Mouse (Mus musculus) liver, embryonic 12.5 days (tissue): ENCODE measurements around the gene Dusp21. TPM values are rescaled to one million over a fixed set of nuclear protein-coding genes. Genes with fewer than 3 reads are reported as not detected.

Experiments used
- ATAC-seq: fragments of 200-750 bp; cut with Nextera tagmentation; 2 replicates; pipeline ENCODE4 v1.8.0; 2017; ENCODE audit warnings: moderate number of reproducible peaks, mild to moderate bottlenecking, moderate library complexity
- H3K27ac ChIP-seq: fragments of 300-500 bp; sonication (generic); 2 replicates; pipeline ENCODE4 v1.5.1; 2016; ENCODE audit warnings: mild to moderate bottlenecking
- H3K27me3 ChIP-seq: fragments of 300-500 bp; sonication (generic); replicated peaks from 2 replicates; pipeline ENCODE4 v1.6.1; 2016; ENCODE audit warnings: mild to moderate bottlenecking, moderate library complexity
- H3K36me3 ChIP-seq: fragments of 300-500 bp; sonication (generic); 2 replicates; pipeline ENCODE4 v1.6.1; 2016; ENCODE audit warnings: mild to moderate bottlenecking, moderate library complexity
- H3K4me1 ChIP-seq: fragments of 300-500 bp; sonication (generic); 2 replicates; pipeline ENCODE4 v1.6.1; 2016
- H3K4me2 ChIP-seq: fragments of 300-500 bp; sonication (generic); 2 replicates; pipeline ENCODE4 v1.6.1; 2016; ENCODE audit warnings: mild to moderate bottlenecking, moderate library complexity
- H3K4me3 ChIP-seq: fragments of 300-500 bp; sonication (generic); 2 replicates; pipeline ENCODE4 v1.5.1; 2016; ENCODE audit warnings: mild to moderate bottlenecking, moderate library complexity
- H3K9ac ChIP-seq: fragments of 300-500 bp; sonication (generic); 2 replicates; pipeline ENCODE4 v1.6.1; 2016; ENCODE audit warnings: mild to moderate bottlenecking, moderate library complexity
- H3K9me3 ChIP-seq: fragments of 300-500 bp; sonication (generic); replicated peaks from 2 replicates; pipeline ENCODE4 v1.6.1; 2016; ENCODE audit warnings: mild to moderate bottlenecking, moderate library complexity
- WGBS: fragments of 180-500 bp; shearing (Covaris S2); methylation state at CpG from one replicate; pipeline ENCODE4 v1.1.7; 2016; ENCODE audit not compliant: insufficient replicate concordance; 5-methylcytosine and 5-hydroxymethylcytosine counted together
- polyA plus RNA-seq: library from polyadenylated mRNA; unstranded; fragments of >200 nt; fragmentation: Nextera tagmentation; extraction: Ambion mirVana; gene quantifications from 2 replicates; pipeline ENCODE4 v1.2.1, GENCODE M21; 2016

The Dusp21 gene
- not detected in 2 replicates for polyA plus RNA-seq

DNA sequence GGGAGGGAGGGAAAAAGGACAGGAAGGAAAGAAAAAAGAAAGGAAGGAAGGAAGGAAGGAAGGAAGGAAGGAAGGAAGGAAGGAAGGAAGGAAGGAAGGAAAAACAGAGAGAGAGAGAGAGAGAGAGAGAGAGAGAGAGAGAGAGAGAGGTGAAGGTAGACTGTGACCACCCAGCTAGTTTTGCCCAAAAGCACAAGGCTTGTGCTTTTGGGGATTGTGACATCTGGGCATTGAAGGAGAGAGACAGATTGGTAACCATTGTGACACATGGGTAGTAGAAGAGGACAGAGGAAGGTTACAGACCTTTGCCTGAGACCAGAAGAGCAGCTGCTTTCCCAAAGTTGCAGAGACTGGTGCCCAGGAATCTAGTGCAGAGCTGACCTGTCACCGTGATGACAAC is at the start of gene Dusp21:
Gene Dusp21 (plus strand): TSS at position 301 of the 400 bp plus-strand sequence.
- ATAC-seq, result no peak

DNA sequence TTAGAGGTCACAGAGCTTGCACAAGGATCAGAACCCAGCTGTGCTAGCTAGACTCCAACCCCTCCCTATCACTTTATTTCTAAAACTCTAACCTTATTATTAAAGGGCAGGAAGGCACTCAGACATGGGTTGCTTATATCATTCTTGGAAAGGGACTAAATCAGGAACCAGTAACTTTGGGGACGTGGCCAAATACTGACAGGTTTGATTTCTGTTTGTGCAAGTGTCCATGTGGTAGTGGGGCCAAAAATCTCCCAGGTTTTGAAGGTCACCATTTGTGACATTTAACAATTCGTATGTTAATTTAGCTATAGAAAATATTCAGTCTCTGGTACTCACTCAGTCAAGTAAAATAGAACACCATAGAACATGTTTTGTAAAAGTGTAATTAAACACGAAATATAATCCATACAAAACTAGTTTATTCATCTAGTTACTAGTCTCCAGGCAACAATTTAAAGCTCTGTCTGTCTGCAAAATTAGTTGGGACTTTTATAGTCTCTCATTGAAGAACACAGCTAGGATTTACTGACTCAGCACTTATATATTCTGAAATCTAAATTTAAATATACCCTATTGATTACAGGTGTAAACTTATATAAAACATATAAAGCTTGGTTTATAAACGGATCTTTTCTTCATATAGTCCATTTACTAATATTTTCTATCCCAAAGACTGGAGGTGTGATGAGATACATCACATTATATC is 15.2 kb downstream of the Dusp21 start:
- peak overlapping the region; percentile 88; the same call in 1 of the 2 replicates for H3K4me3 ChIP-seq
- peak overlapping the region; percentile 77 for H3K4me2 ChIP-seq

More for the DNA sequence above, at the start of gene Dusp21:
- Histone ChIP-seq H3K9me3 (no peaks in the 10 kb centered on the region), H3K4me1 (no peaks in the 10 kb centered on the region), H3K27ac (no peak within 1 kb of the TSS), H3K9ac (no peak within 1 kb of the TSS), H3K36me3 (no peaks in the 10 kb centered on the region), H3K27me3 (no peaks in the 10 kb centered on the region), H3K4me3 (no peak within 1 kb of the TSS), H3K4me2 (no peak within 1 kb of the TSS)
- WGBS, result 81% methylated on average over 1 of the region's 1 CpGs

GRCm38 (mm10) chrX:18161796-18162191 is 16.1 kb downstream of the Dusp21 start:
- ATAC-seq, result peak; percentile 63
- Histone ChIP-seq H3K36me3 (no peaks in the 10 kb centered on the region), H3K27ac (peak overlapping the region; percentile 80), H3K27me3 (no peaks in the 10 kb centered on the region), H3K9me3 (no peaks in the 10 kb centered on the region), H3K4me2 (peak overlapping the region; percentile 77), H3K4me3 (peak overlapping the region; percentile 88), H3K4me1 (0 out of 2 replicates have a peak, but pooled peaks cover 6% of the 10 kb centered on the region), H3K9ac (peak overlapping the region; percentile 84)
- under 1% methylated on average over 28 of the region's 28 CpGs for WGBS

More for the DNA sequence above, 15.2 kb downstream of the Dusp21 start:
- Histone ChIP-seq H3K27ac (no peak overlapping the region), H3K9ac (no peak overlapping the region), H3K27me3 (no peaks in the 10 kb centered on the region), H3K4me1 (0 out of 2 replicates have a peak, but pooled peaks cover 4% of the 10 kb centered on the region), H3K9me3 (no peaks in the 10 kb centered on the region), H3K36me3 (no peaks in the 10 kb centered on the region)
- ATAC-seq, result no peak
- 53% methylated on average over 4 of the region's 4 CpGs for WGBS

DNA sequence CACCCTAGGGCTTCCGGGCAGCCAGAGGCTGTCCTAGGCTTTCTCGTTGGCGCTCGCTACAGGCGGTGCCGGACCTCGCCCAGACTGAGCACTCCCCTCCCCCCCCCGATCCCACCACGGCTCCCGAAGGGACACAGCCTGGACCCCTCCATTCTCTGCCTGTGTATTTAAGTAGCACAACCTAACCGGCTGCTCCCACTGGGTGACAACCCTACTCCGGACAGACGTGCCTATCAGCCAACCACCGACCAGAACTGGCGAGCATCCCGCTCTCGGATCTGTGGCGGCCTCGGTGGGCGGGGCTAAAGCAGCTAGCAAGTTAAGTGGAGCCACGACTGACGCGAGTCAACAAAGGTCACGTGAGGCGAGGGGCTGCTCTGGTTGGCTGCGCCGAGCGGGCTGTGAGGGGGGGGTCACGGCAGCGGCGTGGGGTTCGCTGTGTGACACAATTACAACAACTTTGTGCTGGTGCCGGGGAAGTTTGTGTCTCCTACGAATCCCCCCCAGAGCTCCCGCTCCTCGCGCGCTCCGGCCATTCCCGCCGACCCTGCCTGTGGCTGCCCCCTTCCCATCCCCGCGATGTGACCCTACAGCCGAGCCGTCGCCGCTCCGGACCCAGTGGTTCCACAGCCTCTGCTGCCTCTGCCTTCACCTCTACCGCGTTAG is 16.7 kb downstream of the Dusp21 start, which contains the start of gene Kdm6a:
Gene Kdm6a (plus strand): TSS at position 384 of the 666 bp plus-strand sequence.
- under 1% methylated on average over 48 of the region's 50 CpGs for WGBS
- Histone ChIP-seq H3K9me3 (no peaks in the 10 kb centered on the region), H3K4me3 (peak within 1 kb of the TSS; percentile 88), H3K27me3 (no peaks in the 10 kb centered on the region), H3K4me1 (peaks cover 11% of the 10 kb centered on the region; the same call in 1 of the 2 replicates), H3K36me3 (no peaks in the 10 kb centered on the region), H3K9ac (peak within 1 kb of the TSS; percentile 96), H3K27ac (peak within 1 kb of the TSS; percentile 95), H3K4me2 (peak within 1 kb of the TSS; percentile 77)
- peak; percentile 98 for ATAC-seq

DNA sequence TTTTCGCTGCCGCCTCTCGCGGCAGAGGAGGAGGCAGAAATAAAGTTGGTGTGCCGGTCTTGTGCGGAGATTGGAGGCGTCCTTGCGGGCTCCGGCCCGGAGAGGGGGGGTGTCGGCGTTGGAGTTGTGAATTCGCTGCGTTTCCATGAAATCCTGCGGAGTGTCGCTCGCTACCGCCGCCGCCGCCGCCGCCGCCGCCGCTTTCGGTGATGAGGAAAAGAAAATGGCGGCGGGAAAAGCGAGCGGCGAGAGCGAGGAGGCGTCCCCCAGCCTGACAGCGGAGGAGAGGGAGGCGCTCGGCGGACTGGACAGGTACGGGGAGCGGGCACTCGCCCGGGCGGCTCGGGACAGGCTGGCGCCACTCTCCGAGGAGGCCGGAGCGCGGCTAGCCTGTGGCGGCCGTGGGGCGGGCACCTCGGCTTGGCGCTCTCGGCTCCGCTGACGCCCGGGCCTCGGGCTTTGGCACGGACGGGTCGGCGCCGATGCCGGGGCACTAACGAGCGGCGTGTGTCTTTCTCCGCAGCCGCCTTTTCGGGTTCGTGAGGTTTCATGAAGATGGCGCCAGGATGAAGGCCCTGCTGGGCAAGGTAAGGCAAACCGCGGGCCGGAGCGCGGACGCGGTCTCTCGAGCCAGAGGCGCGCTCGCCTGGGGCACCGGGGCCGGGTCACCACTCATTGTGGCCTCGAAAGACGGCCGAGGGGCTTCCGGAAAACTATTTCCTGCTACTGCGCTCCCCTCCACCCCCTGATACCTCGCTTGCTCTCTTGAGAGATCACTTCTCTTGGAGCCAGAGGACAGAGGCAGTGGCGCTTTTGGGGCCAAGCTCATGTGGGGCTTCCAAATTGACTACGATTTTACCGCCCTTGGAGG is 17.4 kb downstream of the Dusp21 start:
- peak overlapping the region; percentile 96 for H3K9ac ChIP-seq
- peak; percentile 19; the same call in 1 of the 2 replicates for ATAC-seq
- H3K4me3 ChIP-seq, result peak overlapping the region; percentile 88
- no peaks in the 10 kb centered on the region for H3K36me3 ChIP-seq
- H3K27ac ChIP-seq, result peak overlapping the region; percentile 95
- H3K4me1 ChIP-seq, result peaks cover 13% of the 10 kb centered on the region; the same call in 1 of the 2 replicates
- no peaks in the 10 kb centered on the region for H3K9me3 ChIP-seq
- no peaks in the 10 kb centered on the region for H3K27me3 ChIP-seq
- H3K4me2 ChIP-seq, result peak overlapping the region; percentile 56
- WGBS, result 2% methylated on average over 69 of the region's 95 CpGs

DNA sequence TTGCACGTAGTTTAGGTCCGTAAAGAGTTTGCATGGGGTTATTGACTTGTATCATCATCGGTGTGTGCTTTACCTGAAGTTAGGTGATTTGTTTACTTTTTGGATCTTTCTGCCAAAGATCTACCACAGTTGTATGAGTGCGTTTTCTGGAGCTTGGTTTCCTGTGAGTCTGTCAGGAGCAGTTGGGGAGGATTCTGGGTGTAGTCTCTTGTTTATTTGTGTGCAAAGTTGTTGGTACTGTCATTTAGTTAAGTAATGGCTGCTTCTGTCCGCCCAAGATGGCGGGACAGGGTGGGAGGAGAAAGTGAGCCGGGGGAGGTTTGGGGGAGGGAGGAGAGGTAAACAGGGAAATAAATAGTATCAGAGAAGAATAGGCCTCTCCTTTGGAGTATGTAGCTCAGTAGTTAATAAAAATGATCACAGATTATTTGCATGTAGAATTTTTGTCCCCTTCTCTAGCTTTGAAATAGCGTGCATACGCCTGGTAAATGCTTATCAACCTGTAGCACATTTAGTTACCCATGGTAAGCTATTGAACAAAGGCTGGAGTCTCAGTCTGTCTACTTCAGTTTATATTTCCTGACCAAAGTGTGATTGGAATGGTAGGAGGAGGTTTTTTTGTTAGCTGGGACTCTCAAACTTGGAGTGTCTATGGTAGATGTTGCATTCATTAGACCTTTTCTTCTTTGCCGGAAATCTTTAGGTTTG is 18.4 kb downstream of the Dusp21 start:
- Histone ChIP-seq H3K27me3 (no peaks in the 10 kb centered on the region), H3K9ac (peak overlapping the region; percentile 96), H3K27ac (peak overlapping the region; percentile 95), H3K4me3 (peak overlapping the region; percentile 88), H3K4me1 (peaks cover 13% of the 10 kb centered on the region; the same call in 1 of the 2 replicates), H3K9me3 (no peaks in the 10 kb centered on the region), H3K36me3 (no peaks in the 10 kb centered on the region), H3K4me2 (peak overlapping the region; percentile 56)
- 2% methylated on average over 10 of the region's 10 CpGs for WGBS
- ATAC-seq, result no peak

GRCm38 (mm10) chrX:18165121-18165520 is 19.5 kb downstream of the Dusp21 start:
- WGBS, result 35% methylated on average over 2 of the region's 2 CpGs
- Histone ChIP-seq H3K4me2 (peak overlapping the region; percentile 56), H3K4me3 (peak overlapping the region; percentile 88), H3K4me1 (peaks cover 13% of the 10 kb centered on the region; the same call in 1 of the 2 replicates), H3K9ac (peak overlapping the region; percentile 96; the same call in 1 of the 2 replicates), H3K27me3 (no peaks in the 10 kb centered on the region), H3K36me3 (no peaks in the 10 kb centered on the region), H3K27ac (no peak overlapping the region), H3K9me3 (no peaks in the 10 kb centered on the region)
- no peak for ATAC-seq

GRCm38 (mm10) chrX:18166961-18167360 is 21.3 kb downstream of the Dusp21 start:
- Histone ChIP-seq H3K27me3 (no peaks in the 10 kb centered on the region), H3K27ac (0 out of 2 replicates have a peak overlapping the region, but pooled peaks have one; percentile 20), H3K4me2 (peak overlapping the region; percentile 27), H3K9ac (peak overlapping the region; percentile 12; the same call in 1 of the 2 replicates), H3K4me3 (no peak overlapping the region), H3K36me3 (no peaks in the 10 kb centered on the region), H3K9me3 (no peaks in the 10 kb centered on the region), H3K4me1 (peaks cover 9% of the 10 kb centered on the region; the same call in 1 of the 2 replicates)
- ATAC-seq, result no peak
- WGBS, result 73% methylated on average over 3 of the region's 3 CpGs

DNA sequence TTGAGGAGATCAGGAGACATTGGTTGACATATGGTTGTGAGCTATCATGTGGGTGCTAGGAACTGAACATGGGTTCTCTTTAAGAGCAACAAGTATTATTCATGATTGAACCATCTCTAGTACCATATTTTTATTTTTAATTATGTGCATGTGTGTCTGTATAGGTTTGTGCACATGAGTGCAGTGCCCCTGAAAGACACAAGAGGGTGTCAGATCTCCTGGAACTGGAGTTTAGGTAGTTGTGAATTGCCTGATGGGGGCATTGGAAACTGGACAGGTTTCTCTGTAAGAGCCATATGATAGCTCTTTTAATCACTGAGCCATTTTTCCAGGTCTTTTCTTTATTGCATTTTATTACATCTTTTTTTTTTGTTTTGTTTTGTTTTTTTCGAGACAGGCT is 23.3 kb downstream of the Dusp21 start:
- Histone ChIP-seq H3K4me2 (no peak overlapping the region), H3K4me1 (peaks cover 14% of the 10 kb centered on the region; the same call in 1 of the 2 replicates), H3K36me3 (no peaks in the 10 kb centered on the region), H3K9ac (no peak overlapping the region), H3K4me3 (no peak overlapping the region), H3K27me3 (no peaks in the 10 kb centered on the region), H3K9me3 (no peaks in the 10 kb centered on the region), H3K27ac (no peak overlapping the region)
- 57% methylated on average over 1 of the region's 1 CpGs for whole genome bisulfite sequencing
- ATAC-seq, result no peak

DNA sequence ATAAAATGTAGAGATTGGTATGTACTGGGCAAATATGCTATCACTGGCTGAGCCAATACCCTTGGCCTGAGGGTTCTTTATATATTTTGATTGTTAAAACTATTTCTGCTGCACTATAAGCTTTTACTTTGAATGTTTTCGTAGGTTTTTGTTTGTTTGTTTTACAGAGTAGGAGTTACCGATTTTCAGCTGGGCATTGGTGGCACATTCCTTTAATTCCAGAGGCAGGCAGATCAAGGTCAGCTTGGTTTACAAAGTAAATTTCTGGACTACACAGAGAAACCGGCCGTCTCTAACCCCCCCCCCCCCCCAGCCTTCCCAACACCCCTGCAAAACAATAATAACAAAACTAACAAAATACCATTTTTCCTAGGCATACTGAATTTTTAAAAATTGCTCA is 29.2 kb downstream of the Dusp21 start:
- no peaks in the 10 kb centered on the region for H3K36me3 ChIP-seq
- no peak overlapping the region for H3K4me2 ChIP-seq
- 50% methylated on average over 4 of the region's 4 CpGs for WGBS
- no peak overlapping the region for H3K4me3 ChIP-seq
- peaks cover 42% of the 10 kb centered on the region for H3K4me1 ChIP-seq
- H3K9me3 ChIP-seq, result no peaks in the 10 kb centered on the region
- no peaks in the 10 kb centered on the region for H3K27me3 ChIP-seq
- ATAC-seq, result no peak
- no peak overlapping the region for H3K9ac ChIP-seq
- H3K27ac ChIP-seq, result no peak overlapping the region

DNA sequence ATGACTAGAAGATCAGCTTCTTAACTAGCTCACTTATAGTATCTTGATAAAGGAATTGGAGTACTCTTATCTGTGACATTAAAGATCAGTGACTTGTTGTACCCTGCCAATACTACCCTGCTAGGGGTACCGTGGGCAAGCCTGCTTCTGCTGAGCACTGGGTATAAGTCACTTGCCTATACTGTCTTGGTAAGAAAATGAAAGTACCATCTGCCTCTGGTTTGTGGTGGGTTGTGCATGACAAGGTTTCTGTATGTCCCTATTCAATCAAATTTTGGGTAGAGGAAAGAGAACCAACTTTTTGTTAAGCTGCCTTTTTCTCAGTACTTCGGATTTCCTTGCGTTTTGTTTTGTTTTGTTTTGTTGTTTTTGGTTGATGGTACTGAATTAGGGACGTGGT is 32.1 kb downstream of the Dusp21 start:
- H3K36me3 ChIP-seq, result no peaks in the 10 kb centered on the region
- peaks cover 55% of the 10 kb centered on the region for H3K4me1 ChIP-seq
- H3K9ac ChIP-seq, result no peak overlapping the region
- H3K4me2 ChIP-seq, result peak overlapping the region; percentile 12; the same call in 1 of the 2 replicates
- no peaks in the 10 kb centered on the region for H3K9me3 ChIP-seq
- H3K27me3 ChIP-seq, result no peaks in the 10 kb centered on the region
- 61% methylated on average over 4 of the region's 4 CpGs for WGBS
- no peak for ATAC-seq
- H3K27ac ChIP-seq, result no peak overlapping the region
- no peak overlapping the region for H3K4me3 ChIP-seq
